Mouse (Mus musculus) C2C12 (cell line): ENCODE results near the gene Gm7247.

Experiments used
- CEBPB ChIP-seq: IDR thresholded peaks from one replicate; pipeline ENCODE4 v1.6.1; 2011; ENCODE audit warnings: low read depth, mild to moderate bottlenecking, control low read depth, moderate library complexity
- CTCF ChIP-seq: IDR thresholded peaks from one replicate; pipeline ENCODE4 v1.5.1; 2011; ENCODE audit not compliant: control insufficient read depth, insufficient read depth, insufficient read length
- MAX ChIP-seq: IDR thresholded peaks from one replicate; pipeline ENCODE4 v1.6.1; 2011; ENCODE audit warnings: mild to moderate bottlenecking, control low read depth
- MYOD1 ChIP-seq: IDR thresholded peaks from one replicate; pipeline ENCODE4 v1.6.1; 2011; ENCODE audit warnings: low read depth; ENCODE audit not compliant: control insufficient read depth, insufficient read length
- MYOG ChIP-seq: IDR thresholded peaks from one replicate; pipeline ENCODE4 v1.6.1; 2011; ENCODE audit not compliant: control insufficient read depth, insufficient read length; ENCODE audit errors: extremely low read depth

GRCm38 (mm10) chr14:51388222-51388621, 26.7 kb downstream of the Gm7247 start:
- TF ChIP-seq CTCF (no peak), MAX (no peak), MYOD1 (no peak), CEBPB (no peak), MYOG (no peak)
